Mouse (Mus musculus): Measurements from ENCODE around the gene Fam171a2.

Fam171a2 gene

DNA sequence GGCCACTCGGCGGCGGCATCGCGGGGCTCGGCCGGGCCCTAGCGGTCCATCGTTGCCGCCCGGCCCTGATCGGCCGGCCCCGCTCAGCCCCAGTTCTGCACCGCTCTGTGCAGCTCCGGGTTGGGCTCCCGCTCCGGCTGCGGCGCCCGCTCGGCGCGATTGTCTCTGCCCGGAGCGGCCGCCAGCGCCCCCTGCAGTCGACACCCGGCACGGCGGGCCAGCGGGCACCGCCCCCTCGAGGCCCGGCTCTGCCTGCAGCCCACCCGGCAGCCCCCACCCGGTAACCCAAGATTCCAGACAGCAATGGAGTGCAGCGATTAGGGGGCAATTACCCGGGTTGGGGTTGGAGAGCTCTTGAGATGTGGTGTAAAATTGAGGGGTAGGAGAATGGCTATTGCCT is at the start of gene Fam171a2:
Gene Fam171a2 (minus strand): TSS at position 186 of the 400 bp plus-strand sequence.
- DNase-seq (ENCODE audit: extremely low spot score, low spot score), result peak; percentile 92

DNA sequence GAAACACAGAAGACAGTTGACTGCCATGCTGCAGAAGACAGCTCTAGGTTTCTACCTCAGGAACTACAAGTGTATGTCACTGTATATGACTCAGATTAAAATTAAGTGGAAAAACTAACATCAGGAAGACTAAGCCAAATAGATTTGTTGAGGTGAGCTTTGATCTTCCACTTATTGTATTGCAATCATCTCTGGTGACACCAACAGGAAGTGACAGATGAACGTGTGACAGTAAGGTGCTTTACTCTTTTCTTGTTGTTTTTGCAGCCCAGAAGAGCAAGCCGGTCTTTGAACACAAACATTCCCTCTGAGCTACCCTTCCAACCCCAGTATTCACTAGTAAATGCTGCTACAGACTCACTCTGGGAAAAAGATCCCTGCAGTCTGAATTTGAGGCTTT is 49.2 kb upstream of the Fam171a2 start:
- no peak for DNase-seq (ENCODE audit: extremely low spot score, low spot score)

DNA sequence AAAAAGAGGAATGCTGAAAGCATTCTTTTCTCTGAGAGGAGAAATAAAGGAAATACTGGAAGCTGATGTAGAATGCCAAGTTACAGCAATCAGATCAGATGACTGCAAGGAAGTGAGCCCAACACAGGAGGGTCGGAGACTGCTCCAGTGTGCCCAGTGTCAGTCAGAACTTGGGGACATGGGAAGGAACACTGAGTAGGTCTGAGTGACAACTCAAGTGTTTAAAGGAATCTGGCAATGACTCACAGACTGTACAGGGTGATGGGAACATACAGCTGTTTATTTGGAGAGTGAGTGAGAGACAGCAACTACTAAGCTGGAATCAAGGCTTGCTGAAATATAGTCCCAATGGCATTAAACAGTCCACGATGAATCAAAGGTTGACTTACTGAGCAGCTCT is 48.7 kb upstream of the Fam171a2 start:
- no peak for DNase-seq (ENCODE audit: extremely low spot score, low spot score)

DNA sequence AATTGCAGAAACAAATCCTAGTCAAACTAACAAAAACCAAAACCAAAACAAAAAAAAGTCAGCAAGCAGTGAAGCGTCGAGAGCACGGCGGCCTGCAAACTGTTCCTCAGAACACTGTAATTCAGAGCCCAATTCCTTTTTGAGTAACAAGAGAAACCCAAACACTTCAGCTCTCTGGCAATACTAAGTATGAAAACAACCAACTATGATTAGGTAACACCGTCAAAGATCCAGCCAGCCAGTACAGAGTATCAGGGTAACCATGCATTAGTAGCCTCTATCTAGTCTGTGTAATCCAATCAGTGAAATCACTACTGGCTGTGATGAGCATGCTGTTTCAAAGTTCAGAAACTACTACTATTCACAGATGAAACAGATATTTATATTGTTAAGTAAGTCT is 48.3 kb upstream of the Fam171a2 start:
- no peak for DNase-seq (ENCODE audit: extremely low spot score, low spot score)

DNA sequence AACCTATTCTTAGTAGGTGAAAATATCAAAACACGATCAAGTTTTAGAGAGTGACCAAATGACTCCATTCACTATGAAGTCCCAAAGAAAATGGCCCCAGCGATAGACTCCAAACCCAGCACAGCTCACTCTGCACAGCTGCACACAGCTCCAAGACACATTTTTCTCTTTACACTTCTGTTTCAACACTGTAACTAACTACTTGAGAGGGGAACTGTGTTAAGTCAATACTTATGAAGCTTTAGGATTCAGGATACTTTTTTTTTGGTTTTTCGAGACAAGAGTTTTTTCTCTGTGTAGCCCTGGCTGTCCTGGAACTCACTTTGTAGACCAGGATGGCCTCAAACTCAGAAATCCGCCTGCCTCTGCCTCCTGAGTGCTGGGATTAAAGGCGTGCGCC is 47.6 kb upstream of the Fam171a2 start:
- DNase-seq (ENCODE audit: extremely low spot score, low spot score), result no peak

DNA sequence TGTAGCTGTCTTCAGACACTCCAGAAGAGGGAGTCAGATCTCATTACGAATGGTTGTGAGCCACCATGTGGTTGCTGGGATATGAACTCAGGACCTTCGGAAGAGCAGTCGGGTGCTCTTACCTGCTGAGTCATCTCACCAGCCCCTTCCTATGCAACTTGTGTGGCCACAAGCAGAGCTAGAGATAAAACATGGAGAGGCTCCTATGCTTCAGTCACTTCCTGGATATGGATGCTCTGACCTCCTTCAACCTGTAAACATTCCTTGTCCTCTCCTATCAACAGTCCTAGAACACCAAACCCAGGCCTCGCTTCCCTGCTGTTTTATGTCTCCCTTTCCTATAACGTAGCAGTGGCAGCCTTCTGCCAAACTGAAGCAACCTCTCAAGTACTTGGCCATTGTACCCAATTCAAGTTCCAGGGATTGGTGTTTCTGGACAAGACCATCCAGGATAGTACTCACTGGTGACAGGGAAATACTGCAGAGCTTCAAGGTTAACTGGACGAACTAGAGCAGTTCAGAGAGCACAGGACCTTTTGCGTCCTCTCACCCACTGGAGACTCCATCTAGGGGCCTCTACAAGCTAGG is 46.7 kb upstream of the Fam171a2 start:
- DNase-seq (ENCODE audit: extremely low spot score, low spot score), result no peak

DNA sequence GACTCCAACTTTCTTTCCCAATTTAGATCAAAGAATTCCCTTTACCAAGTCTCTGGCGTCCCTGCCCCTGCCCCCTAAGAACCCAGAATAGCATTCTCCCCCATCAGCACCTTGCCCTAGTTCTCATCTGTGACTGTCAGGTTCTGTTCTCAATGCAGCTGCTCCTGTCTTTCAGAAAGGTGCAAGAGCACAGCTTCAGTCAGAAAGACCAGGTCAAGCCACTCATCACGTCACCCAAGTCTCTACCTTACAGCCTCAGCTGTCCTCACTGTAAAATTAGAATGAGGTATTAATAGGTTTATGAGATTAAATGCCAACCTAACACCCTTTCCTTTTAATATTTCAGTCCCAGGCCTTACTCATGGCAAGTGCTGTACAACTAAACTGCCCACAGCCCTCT is 45.8 kb upstream of the Fam171a2 start:
- no peak for DNase-seq (ENCODE audit: extremely low spot score, low spot score)

DNA sequence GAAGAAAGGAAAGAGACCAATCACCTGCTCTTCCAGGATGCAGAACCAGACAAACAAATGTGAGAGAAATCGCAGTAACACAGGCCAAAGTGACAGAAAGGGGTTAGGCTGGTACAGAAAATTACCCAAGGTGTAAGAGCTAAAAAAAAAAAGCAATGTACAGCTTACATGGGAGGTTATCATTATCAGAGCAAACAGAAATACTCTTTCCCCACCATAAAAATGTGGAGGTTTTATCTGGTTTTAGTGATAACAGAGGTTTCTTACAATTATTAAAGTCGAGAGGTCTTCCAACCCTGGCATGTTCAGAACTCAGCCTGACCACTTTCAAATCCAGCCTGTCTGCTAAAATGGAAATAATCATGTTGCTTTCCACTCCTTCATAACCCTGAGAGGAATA is 40.4 kb upstream of the Fam171a2 start:
- DNase-seq (ENCODE audit: extremely low spot score, low spot score), result no peak

DNA sequence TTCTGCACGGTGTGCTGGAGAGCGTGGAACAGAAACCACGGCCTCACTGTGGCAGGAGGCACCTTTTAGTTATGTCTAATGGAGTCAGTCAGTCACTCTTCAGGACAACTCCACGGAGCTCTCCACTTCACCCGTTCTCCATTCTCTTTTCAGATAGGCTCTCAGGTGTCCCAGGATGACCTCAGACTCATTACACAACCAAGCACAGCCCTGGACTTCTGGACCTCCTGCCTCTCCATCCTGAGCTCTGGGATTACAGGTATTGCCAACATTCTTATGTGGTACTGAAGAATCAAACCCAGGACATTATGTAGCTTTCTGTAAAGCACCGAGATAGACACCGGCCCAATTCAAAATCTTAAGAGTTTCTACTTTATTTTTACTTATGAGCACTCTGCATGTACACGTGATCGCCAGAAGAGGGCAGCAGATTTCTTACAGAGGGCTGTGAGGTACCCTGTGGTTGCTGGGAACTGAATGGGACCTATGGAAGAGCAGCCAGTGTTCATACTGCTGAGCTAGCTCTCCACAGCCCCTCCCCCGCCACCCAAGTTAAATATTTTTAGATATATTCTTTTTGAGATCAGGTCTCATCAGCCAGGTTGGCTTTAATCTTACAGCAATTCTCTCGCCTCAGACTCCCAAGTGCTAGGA is 39.4 kb upstream of the Fam171a2 start:
- peak; percentile 39 for DNase-seq (ENCODE audit: extremely low spot score, low spot score)

DNA sequence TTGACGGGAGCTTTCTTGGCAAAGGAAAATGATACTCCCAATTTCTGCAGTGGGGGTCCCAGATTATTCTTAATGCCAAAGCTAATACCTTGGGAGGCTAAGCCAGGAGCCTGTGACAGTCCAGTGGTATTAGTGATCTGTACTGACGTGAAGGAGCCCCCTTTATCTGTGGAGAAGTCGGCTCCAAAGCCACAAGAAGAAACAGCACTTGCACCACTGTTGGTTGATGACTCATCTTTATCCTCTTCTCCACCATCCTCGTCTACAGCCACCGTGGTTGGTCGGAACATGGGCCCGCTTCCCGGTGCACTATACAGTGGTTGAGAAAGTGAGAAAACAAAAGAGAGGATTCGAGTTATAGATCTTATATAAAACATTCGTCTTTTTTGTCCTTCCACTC is 34.3 kb upstream of the Fam171a2 start:
- DNase-seq (ENCODE audit: extremely low spot score, low spot score), result no peak

DNA sequence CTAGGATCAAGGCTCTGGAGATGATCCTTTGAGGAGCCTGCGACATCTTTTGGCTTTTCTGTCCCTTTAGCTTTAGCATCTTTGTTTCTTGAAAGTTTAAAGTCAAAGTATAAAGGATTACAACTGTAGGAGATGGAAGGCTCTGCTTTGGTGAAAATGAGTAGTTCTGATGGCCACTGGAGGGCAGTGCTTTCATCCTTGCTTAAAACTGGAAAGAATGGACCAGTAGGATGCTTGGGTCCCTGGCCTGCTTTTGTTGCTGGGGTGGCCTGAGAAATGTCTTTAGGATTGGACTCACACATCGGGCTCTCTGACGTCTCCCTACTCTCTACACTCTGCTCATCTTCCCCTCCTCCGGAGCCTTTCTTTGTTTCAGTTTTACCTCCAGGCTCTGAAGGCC is 33.4 kb upstream of the Fam171a2 start:
- no peak for DNase-seq (ENCODE audit: extremely low spot score, low spot score)

DNA sequence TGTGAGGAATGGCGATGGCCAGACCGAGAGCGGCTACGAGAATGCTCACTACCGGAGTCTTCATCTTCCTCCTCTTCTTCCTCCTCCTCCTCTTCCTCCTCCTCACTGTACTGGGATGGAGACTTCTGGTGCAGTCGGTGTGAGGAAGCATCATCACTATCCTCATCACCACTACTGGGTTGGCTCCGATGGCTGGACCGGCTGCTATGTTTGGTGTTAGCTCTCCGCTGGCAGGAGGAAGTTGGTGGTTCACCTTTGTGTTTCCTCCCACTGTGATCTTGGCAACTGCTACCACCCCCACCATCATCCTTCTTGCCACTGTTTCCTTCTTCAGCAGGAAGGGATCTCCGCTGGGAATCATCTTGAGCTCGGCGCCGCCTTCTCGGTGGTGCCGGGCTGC is 32.6 kb upstream of the Fam171a2 start:
- no peak for DNase-seq (ENCODE audit: extremely low spot score, low spot score)

DNA sequence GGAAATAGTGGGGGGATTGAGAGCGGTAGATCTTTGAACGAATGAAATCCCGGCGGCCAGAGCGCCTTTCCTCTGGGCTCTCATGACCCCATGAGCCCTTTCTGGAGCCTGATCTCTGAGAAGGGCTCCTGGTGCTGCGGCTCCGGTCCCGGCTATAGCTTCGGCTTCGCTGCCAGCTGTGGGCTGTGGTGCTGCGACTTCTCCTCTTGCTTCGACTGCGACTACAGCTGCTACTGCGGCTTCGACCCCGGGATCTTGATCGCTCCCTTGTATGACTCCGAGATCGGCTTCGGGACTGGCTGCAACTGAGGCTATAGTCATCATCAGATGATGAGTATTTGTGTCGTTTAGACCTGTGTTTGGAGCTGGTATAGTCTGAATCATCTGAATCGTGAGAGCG is 32.1 kb upstream of the Fam171a2 start:
- DNase-seq (ENCODE audit: extremely low spot score, low spot score), result no peak

DNA sequence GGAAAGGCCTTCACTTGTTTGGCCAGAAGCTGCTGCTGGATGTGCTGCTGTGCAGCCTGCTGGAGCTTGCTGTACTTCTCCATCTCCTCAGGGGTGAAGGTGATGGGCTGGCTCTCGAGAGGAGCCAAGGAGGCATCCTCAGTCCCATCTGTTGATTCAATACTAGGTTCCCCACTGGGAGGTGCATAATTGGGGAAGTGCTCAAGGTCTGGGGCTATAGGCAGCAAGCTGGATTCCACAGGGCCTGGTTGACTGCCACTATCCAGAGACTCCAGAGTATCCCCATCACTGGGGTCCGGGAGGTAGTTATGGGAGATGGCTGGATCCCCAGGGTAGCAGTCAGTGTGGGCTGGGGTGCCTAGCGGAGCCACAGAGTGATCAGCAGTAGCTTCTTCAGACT is 31.2 kb upstream of the Fam171a2 start:
- no peak for DNase-seq (ENCODE audit: extremely low spot score, low spot score)

DNA sequence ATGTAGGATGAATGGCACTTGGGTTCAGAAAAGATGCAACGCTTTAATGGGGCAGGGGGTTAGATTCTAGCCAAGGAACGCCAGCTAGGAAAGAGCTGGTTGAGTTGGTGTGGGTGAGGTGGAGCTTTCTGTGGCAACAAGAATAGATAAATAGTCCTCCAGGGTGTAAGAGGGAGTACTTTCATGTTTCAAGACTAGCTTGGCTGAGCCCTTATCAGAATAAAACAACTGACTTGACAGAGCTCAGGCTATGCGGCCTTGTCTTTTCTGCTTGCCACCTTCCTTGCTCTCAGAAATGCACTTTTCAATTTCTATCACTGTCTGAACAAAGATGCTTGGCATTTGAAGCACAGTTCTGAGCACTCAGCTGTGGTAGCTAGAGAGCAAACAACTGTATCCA is 27.5 kb upstream of the Fam171a2 start:
- DNase-seq (ENCODE audit: extremely low spot score, low spot score), result no peak

DNA sequence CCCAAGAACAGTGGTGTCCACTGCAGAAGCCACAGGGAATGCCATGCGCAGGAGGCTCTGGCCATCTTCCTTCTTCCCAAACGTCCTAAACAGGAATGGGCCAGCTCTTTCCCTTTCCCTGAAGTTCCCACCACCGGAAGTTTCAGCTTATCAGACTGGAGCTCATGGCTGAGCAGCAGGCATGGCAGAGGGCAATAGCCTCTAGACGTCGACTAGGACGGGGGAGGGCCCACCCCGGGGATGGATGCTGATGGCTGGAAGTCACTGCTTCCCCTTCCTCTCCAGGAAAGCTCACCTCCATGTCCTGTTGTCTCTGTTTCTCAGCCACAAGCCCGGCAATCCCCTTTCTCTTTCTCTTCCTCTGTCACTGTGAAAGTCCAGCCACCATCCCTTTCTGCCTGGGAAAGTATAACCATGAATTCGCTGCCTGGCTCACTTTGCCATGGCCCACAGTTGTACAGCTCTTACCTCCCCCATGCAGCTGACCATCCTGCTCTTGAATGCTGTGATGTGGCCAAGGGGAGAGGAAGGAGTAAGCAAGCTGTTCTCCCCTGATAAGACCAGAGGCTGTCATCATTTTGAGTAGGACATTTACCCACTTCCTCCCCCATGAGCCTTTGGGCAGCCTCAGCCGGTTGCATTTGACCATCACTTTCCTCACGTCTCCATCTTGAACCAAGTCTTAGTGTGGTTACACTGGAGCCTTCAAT is 22.3 kb upstream of the Fam171a2 start, which contains the start of gene Itga2b:
Gene Itga2b (minus strand): TSS at position 475 of the 710 bp plus-strand sequence.
- no peak for DNase-seq (ENCODE audit: extremely low spot score, low spot score)

DNA sequence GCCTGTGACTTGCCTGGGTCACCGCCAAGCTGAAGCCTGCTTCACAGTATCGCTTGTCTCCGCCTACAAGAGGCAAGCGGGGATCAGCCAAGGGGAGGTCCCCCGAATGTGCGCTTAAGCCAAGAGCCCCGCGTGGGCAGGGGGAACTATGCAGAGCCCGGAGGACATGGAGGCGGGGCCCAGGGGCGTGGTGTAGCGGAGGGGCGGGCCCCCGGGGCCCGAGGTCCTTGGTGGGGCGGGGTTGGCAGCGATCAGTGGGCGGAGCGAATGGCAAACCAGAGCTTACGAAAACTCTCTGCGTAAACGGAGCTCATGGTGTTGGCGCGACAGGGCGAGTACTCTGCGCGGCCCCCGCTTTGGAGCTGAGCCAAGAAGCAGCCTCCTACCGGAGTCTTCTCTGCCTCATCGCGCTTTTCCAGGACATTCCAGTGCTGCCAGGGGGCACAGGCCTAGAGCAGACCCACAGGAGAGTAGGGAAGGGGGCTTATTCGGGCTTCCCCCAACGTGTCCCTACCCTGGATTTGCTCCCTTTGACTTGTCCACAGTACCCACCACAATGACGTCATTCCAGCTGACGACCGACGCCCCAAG is 19.7 kb upstream of the Fam171a2 start:
- DNase-seq (ENCODE audit: extremely low spot score, low spot score), result peak; percentile 92

DNA sequence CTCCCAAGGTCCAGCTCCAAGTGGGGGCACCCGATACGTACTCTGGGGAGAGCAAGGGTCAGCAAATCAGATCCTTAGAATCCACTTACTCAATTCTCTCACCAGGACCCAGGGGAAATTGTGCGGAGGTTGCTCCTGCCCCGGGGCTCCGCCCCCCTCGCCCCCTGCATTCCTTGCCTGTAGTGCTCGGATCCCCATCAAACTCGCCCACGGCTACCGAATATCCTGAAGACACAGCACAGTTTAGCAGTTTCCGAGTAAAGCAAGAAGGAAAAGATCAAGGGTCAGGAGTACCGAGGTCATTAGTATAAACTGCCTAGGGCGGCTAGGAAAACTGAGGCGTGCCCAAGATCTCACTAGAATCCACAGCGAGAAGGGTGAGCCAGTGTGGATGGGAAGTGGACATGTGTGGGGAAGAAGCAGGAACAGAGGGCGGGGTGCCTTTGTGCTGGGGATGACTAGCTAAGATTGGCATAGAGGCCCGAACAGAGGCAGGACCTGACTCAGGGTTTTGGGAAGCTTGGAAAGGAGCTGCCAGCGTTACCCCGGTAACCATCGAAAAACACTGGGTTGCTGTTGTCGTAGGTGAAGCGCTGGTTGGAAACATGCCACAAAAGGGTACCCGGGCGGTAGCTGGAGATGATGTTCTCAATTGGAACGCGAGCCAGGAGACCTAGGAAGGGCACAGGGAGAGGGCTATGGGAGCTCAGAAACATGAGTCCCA is 18.4 kb upstream of the Fam171a2 start:
- DNase-seq (ENCODE audit: extremely low spot score, low spot score), result no peak

DNA sequence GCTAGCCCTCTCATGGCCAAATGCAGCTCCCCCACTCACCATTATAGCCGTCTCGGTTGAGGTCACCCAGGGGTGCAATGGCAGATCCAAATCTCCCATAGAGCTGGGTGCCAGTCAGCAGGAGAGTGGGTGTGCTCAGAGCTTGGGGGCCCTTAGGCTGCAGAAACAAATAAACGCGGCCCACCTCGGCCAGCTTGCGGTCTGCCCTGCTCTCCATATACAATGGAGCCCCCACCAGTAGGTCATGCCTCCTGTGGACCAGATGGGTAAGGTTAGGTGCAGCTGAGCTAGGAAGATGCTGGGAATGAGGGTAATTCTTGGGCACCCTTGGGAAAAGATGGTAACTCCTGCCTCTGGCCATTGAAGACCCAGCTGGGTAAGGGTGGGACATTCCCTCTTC is 17.4 kb upstream of the Fam171a2 start:
- DNase-seq (ENCODE audit: extremely low spot score, low spot score), result no peak

DNA sequence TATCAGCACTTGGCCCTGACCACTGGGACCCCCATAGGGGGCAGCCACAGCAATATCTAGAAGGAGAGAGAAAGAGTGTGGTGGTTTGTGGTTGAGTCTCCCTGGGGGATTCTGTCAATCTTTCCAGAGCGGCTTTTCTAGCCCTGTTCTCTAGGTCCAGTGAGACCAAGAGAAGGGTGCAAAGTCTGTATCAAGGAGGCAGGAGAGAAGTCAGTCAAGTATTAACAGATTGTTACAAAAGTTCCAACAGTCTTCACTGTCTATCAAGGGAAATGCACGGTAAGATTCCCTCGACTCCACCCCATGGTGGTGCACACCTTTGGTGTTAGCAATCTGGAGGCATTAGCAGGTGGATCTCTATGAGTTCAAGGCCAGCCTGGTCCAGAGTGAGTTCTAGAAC is 14.3 kb upstream of the Fam171a2 start:
- DNase-seq (ENCODE audit: extremely low spot score, low spot score), result no peak

DNA sequence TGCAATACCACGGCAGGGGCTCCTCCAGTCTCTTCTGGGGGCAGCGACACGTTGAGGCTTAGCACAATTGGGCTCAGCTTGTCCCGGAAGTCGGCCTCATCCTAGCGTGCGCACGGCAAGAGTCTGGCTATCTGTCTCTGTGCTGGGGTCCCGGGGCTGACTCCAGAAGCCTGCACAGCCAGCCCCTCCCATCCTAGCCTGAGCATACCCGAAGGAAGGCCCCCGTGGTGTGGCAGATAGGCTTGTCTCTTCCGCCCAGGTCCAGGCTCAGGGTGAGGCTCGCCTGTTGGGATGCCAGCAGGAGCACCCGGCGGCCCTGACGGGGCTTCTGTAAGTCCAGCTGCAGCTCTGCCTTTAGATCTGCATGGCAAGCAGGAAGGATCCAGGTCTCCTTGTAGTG is 13.1 kb upstream of the Fam171a2 start:
- DNase-seq (ENCODE audit: extremely low spot score, low spot score), result no peak
